Mouse (Mus musculus) stomach, embryonic 15.5 days (tissue): ENCODE measurements around the gene Dhx8. TPM values are rescaled to one million over a fixed set of nuclear protein-coding genes. Genes with fewer than 3 reads are reported as not detected.

Experiments used
- ATAC-seq: fragments of 200-750 bp; cut with Nextera tagmentation; 2 replicates; pipeline ENCODE4 v1.8.0; 2017; ENCODE audit warnings: low read depth, moderate number of reproducible peaks, moderate TSS enrichment; ENCODE audit not compliant: insufficient read depth, low FRiP score
- H3K27ac ChIP-seq: fragments of 300-500 bp; sonication (generic); 2 replicates; pipeline ENCODE4 v1.5.1; 2015; ENCODE audit warnings: mild to moderate bottlenecking, inconsistent platforms
- H3K27me3 ChIP-seq: fragments of 300-500 bp; sonication (generic); replicated peaks from 2 replicates; pipeline ENCODE4 v1.6.1; 2015; ENCODE audit warnings: inconsistent platforms
- H3K36me3 ChIP-seq: fragments of 300-500 bp; sonication (generic); 2 replicates; pipeline ENCODE4 v1.6.1; 2015; ENCODE audit warnings: inconsistent platforms
- H3K4me1 ChIP-seq: fragments of 300-500 bp; sonication (generic); 2 replicates; pipeline ENCODE4 v1.6.1; 2015; ENCODE audit warnings: inconsistent platforms
- H3K4me2 ChIP-seq: fragments of 300-500 bp; sonication (generic); 2 replicates; pipeline ENCODE4 v1.6.1; 2015; ENCODE audit warnings: mild to moderate bottlenecking, inconsistent platforms
- H3K4me3 ChIP-seq: fragments of 300-500 bp; sonication (generic); replicated peaks from 2 replicates; pipeline ENCODE4 v1.5.1; 2015; ENCODE audit warnings: inconsistent platforms
- H3K9ac ChIP-seq: fragments of 300-500 bp; sonication (generic); 2 replicates; pipeline ENCODE4 v1.6.1; 2015; ENCODE audit warnings: inconsistent platforms
- H3K9me3 ChIP-seq: fragments of 300-500 bp; sonication (generic); 2 replicates; pipeline ENCODE4 v1.6.1; 2016; ENCODE audit warnings: inconsistent platforms
- WGBS: fragments of 180-500 bp; shearing (Covaris S2); methylation state at CpG from one replicate; pipeline ENCODE4 v1.1.7; 2015; 5-methylcytosine and 5-hydroxymethylcytosine counted together
- polyA plus RNA-seq: library from polyadenylated mRNA; unstranded; fragments of >200 nt; fragmentation: Nextera tagmentation; extraction: Ambion mirVana; gene quantifications from 2 replicates; pipeline ENCODE4 v1.2.1, GENCODE M21; 2015

Gene Dhx8
- polyA plus RNA-seq, 1 experiment from 2014 or later, result 28.1 TPM

- Histone ChIP-seq H3K4me3 (no peak overlapping the region), H3K4me1 (no peaks in the 10 kb centered on the region), H3K4me2 (no peak overlapping the region), H3K9ac (no peak overlapping the region), H3K36me3 (peaks cover 58% of the 10 kb centered on the region), H3K27me3 (no peaks in the 10 kb centered on the region), H3K27ac (no peak overlapping the region), H3K9me3 (no peaks in the 10 kb centered on the region)
- WGBS, result 71% methylated on average over 8 of the region's 8 CpGs
- no peak for ATAC-seq
Observed at GRCm38 (mm10) chr11:101757366-101757765, 24.6 kb downstream of the Dhx8 start.

- WGBS, result 80% methylated on average over 5 of the region's 5 CpGs
- Histone ChIP-seq H3K27ac (no peak overlapping the region), H3K36me3 (peaks cover 47% of the 10 kb centered on the region)
Observed at GRCm38 (mm10) chr11:101758431-101758830, 25.7 kb downstream of the Dhx8 start.

GRCm38 (mm10) chr11:101759530-101759929 is 26.8 kb downstream of the Dhx8 start:
- peaks cover 45% of the 10 kb centered on the region for H3K36me3 ChIP-seq
- no peak overlapping the region for H3K9ac ChIP-seq
- H3K4me2 ChIP-seq, result no peak overlapping the region
- WGBS, result 95% methylated on average over 3 of the region's 3 CpGs
- no peaks in the 10 kb centered on the region for H3K9me3 ChIP-seq
- ATAC-seq, result no peak
- no peak overlapping the region for H3K4me3 ChIP-seq
- no peak overlapping the region for H3K27ac ChIP-seq
- no peaks in the 10 kb centered on the region for H3K27me3 ChIP-seq
- H3K4me1 ChIP-seq, result no peaks in the 10 kb centered on the region

More at GRCm38 (mm10) chr11:101758431-101758830, 25.7 kb downstream of the Dhx8 start:
- no peak overlapping the region for H3K4me3 ChIP-seq
- no peak for ATAC-seq
- H3K4me2 ChIP-seq, result no peak overlapping the region
- no peak overlapping the region for H3K9ac ChIP-seq
- no peaks in the 10 kb centered on the region for H3K9me3 ChIP-seq
- no peaks in the 10 kb centered on the region for H3K27me3 ChIP-seq
- H3K4me1 ChIP-seq, result no peaks in the 10 kb centered on the region

- H3K27me3 ChIP-seq, result no peaks in the 10 kb centered on the region
- H3K4me3 ChIP-seq, result no peak overlapping the region
- WGBS, result 51% methylated on average over 7 of the region's 7 CpGs
- H3K9me3 ChIP-seq, result no peaks in the 10 kb centered on the region
- no peak overlapping the region for H3K4me2 ChIP-seq
- H3K9ac ChIP-seq, result no peak overlapping the region
- peaks cover 47% of the 10 kb centered on the region for H3K36me3 ChIP-seq
- no peak for ATAC-seq
- no peaks in the 10 kb centered on the region for H3K4me1 ChIP-seq
- H3K27ac ChIP-seq, result no peak overlapping the region
Observed at GRCm38 (mm10) chr11:101763723-101764122, 31.0 kb downstream of the Dhx8 start.

- no peak overlapping the region for H3K4me2 ChIP-seq
- WGBS, result 79% methylated on average over 8 of the region's 8 CpGs
Observed at GRCm38 (mm10) chr11:101764546-101764945, 31.8 kb downstream of the Dhx8 start.

GRCm38 (mm10) chr11:101767326-101767725 is 34.6 kb downstream of the Dhx8 start:
- no peaks in the 10 kb centered on the region for H3K9me3 ChIP-seq
- 0 out of 2 replicates have a peak, but pooled peaks cover 4% of the 10 kb centered on the region for H3K4me1 ChIP-seq
- no peak for ATAC-seq
- no peak overlapping the region for H3K27ac ChIP-seq
- H3K4me2 ChIP-seq, result no peak overlapping the region
- H3K9ac ChIP-seq, result no peak overlapping the region
- no peak overlapping the region for H3K4me3 ChIP-seq
- H3K27me3 ChIP-seq, result 0 out of 2 replicates have a peak, but pooled peaks cover 4% of the 10 kb centered on the region
- 73% methylated on average over 5 of the region's 5 CpGs for WGBS
- peaks cover 40% of the 10 kb centered on the region for H3K36me3 ChIP-seq

More at GRCm38 (mm10) chr11:101764546-101764945, 31.8 kb downstream of the Dhx8 start:
- no peak overlapping the region for H3K4me3 ChIP-seq
- no peaks in the 10 kb centered on the region for H3K27me3 ChIP-seq
- H3K9ac ChIP-seq, result no peak overlapping the region
- H3K27ac ChIP-seq, result no peak overlapping the region
- H3K4me1 ChIP-seq, result no peaks in the 10 kb centered on the region
- no peak for ATAC-seq
- H3K36me3 ChIP-seq, result peaks cover 45% of the 10 kb centered on the region
- no peaks in the 10 kb centered on the region for H3K9me3 ChIP-seq

GRCm38 (mm10) chr11:101768721-101769120 is 36.0 kb downstream of the Dhx8 start:
- no peaks in the 10 kb centered on the region for H3K9me3 ChIP-seq
- H3K4me1 ChIP-seq, result 0 out of 2 replicates have a peak, but pooled peaks cover 9% of the 10 kb centered on the region
- H3K36me3 ChIP-seq, result peaks cover 40% of the 10 kb centered on the region
- ATAC-seq, result no peak
- H3K27me3 ChIP-seq, result peaks cover 14% of the 10 kb centered on the region; the same call in 1 of the 2 replicates
- no peak overlapping the region for H3K4me3 ChIP-seq
- 87% methylated on average over 6 of the region's 6 CpGs for WGBS
- no peak overlapping the region for H3K4me2 ChIP-seq
- H3K27ac ChIP-seq, result no peak overlapping the region
- no peak overlapping the region for H3K9ac ChIP-seq

GRCm38 (mm10) chr11:101770266-101770665 is 37.5 kb downstream of the Dhx8 start:
- H3K9ac ChIP-seq, result no peak overlapping the region
- H3K27me3 ChIP-seq, result peaks cover 17% of the 10 kb centered on the region; the same call in 1 of the 2 replicates
- ATAC-seq, result no peak
- H3K36me3 ChIP-seq, result peaks cover 27% of the 10 kb centered on the region
- no peak overlapping the region for H3K4me3 ChIP-seq
- WGBS, result 91% methylated on average over 12 of the region's 12 CpGs
- H3K4me2 ChIP-seq, result no peak overlapping the region
- H3K27ac ChIP-seq, result no peak overlapping the region
- 0 out of 2 replicates have a peak, but pooled peaks cover 9% of the 10 kb centered on the region for H3K4me1 ChIP-seq
- H3K9me3 ChIP-seq, result no peaks in the 10 kb centered on the region

GRCm38 (mm10) chr11:101772027-101772426 is 39.3 kb downstream of the Dhx8 start:
- Histone ChIP-seq H3K36me3 (peaks cover 11% of the 10 kb centered on the region; the same call in 1 of the 2 replicates), H3K9ac (no peak overlapping the region), H3K4me3 (peak overlapping the region; percentile 38), H3K9me3 (no peaks in the 10 kb centered on the region), H3K27me3 (peaks cover 18% of the 10 kb centered on the region), H3K27ac (no peak overlapping the region), H3K4me1 (0 out of 2 replicates have a peak, but pooled peaks cover 9% of the 10 kb centered on the region), H3K4me2 (peak overlapping the region; percentile 70)
- peak; percentile 15; the same call in 1 of the 2 replicates for ATAC-seq
- WGBS, result 16% methylated on average over 5 of the region's 5 CpGs

- peak overlapping the region; percentile 38 for H3K4me3 ChIP-seq
- WGBS, result 1% methylated on average over 16 of the region's 16 CpGs
- H3K27ac ChIP-seq, result no peak overlapping the region
- 0 out of 2 replicates have a peak, but pooled peaks cover 9% of the 10 kb centered on the region for H3K4me1 ChIP-seq
- H3K36me3 ChIP-seq, result peaks cover 8% of the 10 kb centered on the region; the same call in 1 of the 2 replicates
- ATAC-seq, result peak; percentile 75
- H3K9ac ChIP-seq, result no peak overlapping the region
- peak overlapping the region; percentile 70 for H3K4me2 ChIP-seq
- H3K27me3 ChIP-seq, result peaks cover 22% of the 10 kb centered on the region
- H3K9me3 ChIP-seq, result no peaks in the 10 kb centered on the region
Observed at GRCm38 (mm10) chr11:101772449-101772848, 39.7 kb downstream of the Dhx8 start.

GRCm38 (mm10) chr11:101776846-101777245 is 44.1 kb downstream of the Dhx8 start:
- no peak overlapping the region for H3K4me3 ChIP-seq
- ATAC-seq, result no peak
- no peaks in the 10 kb centered on the region for H3K9me3 ChIP-seq
- H3K27ac ChIP-seq, result no peak overlapping the region
- H3K9ac ChIP-seq, result no peak overlapping the region
- H3K4me2 ChIP-seq, result no peak overlapping the region
- H3K36me3 ChIP-seq, result no peaks in the 10 kb centered on the region
- peaks cover 23% of the 10 kb centered on the region for H3K27me3 ChIP-seq
- WGBS, result 77% methylated on average over 4 of the region's 4 CpGs
- 0 out of 2 replicates have a peak, but pooled peaks cover 9% of the 10 kb centered on the region for H3K4me1 ChIP-seq

- Histone ChIP-seq H3K9me3 (no peaks in the 10 kb centered on the region), H3K27me3 (peaks cover 52% of the 10 kb centered on the region), H3K27ac (no peak overlapping the region), H3K4me2 (no peak overlapping the region), H3K4me3 (no peak overlapping the region), H3K4me1 (peaks cover 19% of the 10 kb centered on the region), H3K9ac (no peak overlapping the region), H3K36me3 (no peaks in the 10 kb centered on the region)
- WGBS, result 58% methylated on average over 1 of the region's 1 CpGs
- no peak for ATAC-seq
Observed at GRCm38 (mm10) chr11:101783135-101783534, 50.4 kb downstream of the Dhx8 start.
